Mouse (Mus musculus): Measurements from ENCODE around the gene Zfp112. TPM values are rescaled to one million over a fixed set of nuclear protein-coding genes. Genes with fewer than 3 reads are reported as not detected.
"Not testable (repeated sequence)": the region's sequence is repeated elsewhere in the genome, so short reads cannot be mapped to it uniquely, and the experiment has no call there.

Zfp112 gene
- total RNA-seq (2021) (1 to 10 TPM; 3.1 to 4.1 TPM), polyA plus RNA-seq (2012; rRNA removed) (1.8 and 2.2 TPM in 2 replicates)
- long read RNA-seq, partial matches to known transcripts, result 0 of 2 reads
- long read RNA-seq, other reads (novel, unspliced or antisense), result 0 of 2 reads

- DNase-seq, result peak; percentile 89
These were observed at the start of gene Zfp112 for GRCm38 (mm10) chr7:24112156-24112856. Gene Zfp112 (plus strand): TSS chr7:24112314.

- not testable (repeated sequence) for DNase-seq
These were observed 37.7 kb upstream of the Zfp112 start for GRCm38 (mm10) chr7:24074424-24074823.

- peak; percentile 97 for DNase-seq
These were observed 30.3 kb upstream of the Zfp112 start, which contains the start of gene Zfp180 for GRCm38 (mm10) chr7:24081634-24082431. Gene Zfp180 (plus strand): TSS chr7:24081924.

- DNase-seq, result peak; percentile 47
These were observed 29.5 kb upstream of the Zfp112 start for GRCm38 (mm10) chr7:24082457-24083235.

- DNase-seq, result no peak
These were observed 25.2 kb upstream of the Zfp112 start for GRCm38 (mm10) chr7:24086871-24087270.

- no peak for DNase-seq
These were observed 24.5 kb upstream of the Zfp112 start for GRCm38 (mm10) chr7:24087485-24088125.

- DNase-seq, result no peak
These were observed 7.7 kb upstream of the Zfp112 start for GRCm38 (mm10) chr7:24104403-24104802.

GRCm38 (mm10) chr7:24105144-24105703 is 6.9 kb upstream of the Zfp112 start:
- no peak for DNase-seq

GRCm38 (mm10) chr7:24110839-24111238 is 1.3 kb upstream of the Zfp112 start:
- DNase-seq, result no peak

GRCm38 (mm10) chr7:24111772-24112155 is 350 bp upstream of the Zfp112 start:
- no peak for DNase-seq

- peak; percentile 75 for DNase-seq
These were observed 887 bp downstream of the Zfp112 start for GRCm38 (mm10) chr7:24113001-24113400.

- DNase-seq, result no peak
These were observed 4.5 kb downstream of the Zfp112 start for GRCm38 (mm10) chr7:24116655-24117054.

- DNase-seq, result no peak
These were observed 21.4 kb downstream of the Zfp112 start for GRCm38 (mm10) chr7:24133425-24133995.

- peak; percentile 91 for DNase-seq
These were observed 22.1 kb downstream of the Zfp112 start, which contains the start of gene Zfp235 for GRCm38 (mm10) chr7:24133996-24134828. Gene Zfp235 (plus strand): TSS chr7:24134169.

GRCm38 (mm10) chr7:24142566-24142965 is 30.5 kb downstream of the Zfp112 start:
- DNase-seq, result no peak

- no peak for DNase-seq
These were observed 41.2 kb downstream of the Zfp112 start for GRCm38 (mm10) chr7:24153272-24153671.

- no peak for DNase-seq
These were observed 60.1 kb downstream of the Zfp112 start for GRCm38 (mm10) chr7:24172191-24172590.

GRCm38 (mm10) chr7:24174618-24175336 is 62.7 kb downstream of the Zfp112 start, which contains the start of gene Zfp114:
Gene Zfp114 (plus strand): TSS chr7:24175060.
- DNase-seq, result peak; percentile 54

GRCm38 (mm10) chr7:24175337-24175711 is 63.2 kb downstream of the Zfp112 start:
- DNase-seq, result no peak
